Mouse (Mus musculus): ENCODE measurements around the gene Arhgap45. TPM values are rescaled to one million over a fixed set of nuclear protein-coding genes. Genes with fewer than 3 reads are reported as not detected.
"Not testable (repeated sequence)": the region's sequence is repeated elsewhere in the genome, so short reads cannot be mapped to it uniquely, and the experiment has no call there.

Arhgap45 gene
- polyA plus RNA-seq, 1 experiment from 2014 or later: 0.83 TPM

- no peaks in the 10 kb centered on the region; the same call in 1 of the 2 replicates for H3K27me3 ChIP-seq (ENCODE audit: control insufficient read depth, insufficient read depth, low read length)
- H3K36me3 ChIP-seq (ENCODE audit: control insufficient read depth, insufficient read depth, low read length): peaks cover 19% of the 10 kb centered on the region; the same call in 1 of the 2 replicates
- H3K27ac ChIP-seq (ENCODE audit: low read depth, low read length): no peak overlapping the region
- no peak overlapping the region for H3K9ac ChIP-seq (replicated peaks; ENCODE audit: low read depth, low read length)
- no peak for ATAC-seq (ENCODE audit: low read depth)
- no peak overlapping the region for H3K4me3 ChIP-seq (ENCODE audit: low read depth, low read length)
- H3K9me3 ChIP-seq (ENCODE audit: control insufficient read depth, low read length): no peaks in the 10 kb centered on the region
- no peak overlapping the region for H3K4me2 ChIP-seq (ENCODE audit: low read depth, low read length)
- H3K4me1 ChIP-seq (ENCODE audit: control insufficient read depth, insufficient read depth, low read length): peaks cover 11% of the 10 kb centered on the region; the same call in 1 of the 2 replicates
- 82% methylated on average over 5 of the region's 5 CpGs for WGBS
Measured at GRCm38 (mm10) chr10:80052374-80052764, 35.9 kb downstream of the Arhgap45 start.

- Histone ChIP-seq H3K27me3 (ENCODE audit: control insufficient read depth, insufficient read depth, low read length) (no peaks in the 10 kb centered on the region; the same call in 1 of the 2 replicates), H3K9me3 (ENCODE audit: control insufficient read depth, low read length) (no peaks in the 10 kb centered on the region), H3K4me2 (ENCODE audit: low read depth, low read length) (peak overlapping the region; percentile 79), H3K4me3 (ENCODE audit: low read depth, low read length) (peak overlapping the region; percentile 83), H3K27ac (ENCODE audit: low read depth, low read length) (peak overlapping the region; percentile 98), H3K9ac (replicated peaks; ENCODE audit: low read depth, low read length) (peak overlapping the region; percentile 91), H3K36me3 (ENCODE audit: control insufficient read depth, insufficient read depth, low read length) (peaks cover 26% of the 10 kb centered on the region; the same call in 1 of the 2 replicates), H3K4me1 (ENCODE audit: control insufficient read depth, insufficient read depth, low read length) (peaks cover 11% of the 10 kb centered on the region; the same call in 1 of the 2 replicates)
- under 1% methylated on average over 47 of the region's 47 CpGs for WGBS
- peak; percentile 98 for ATAC-seq (ENCODE audit: low read depth)
Measured at GRCm38 (mm10) chr10:80053259-80053780, 36.9 kb downstream of the Arhgap45 start.

- Histone ChIP-seq H3K27ac (ENCODE audit: low read depth, low read length) (peak overlapping the region; percentile 98), H3K4me1 (ENCODE audit: control insufficient read depth, insufficient read depth, low read length) (peaks cover 11% of the 10 kb centered on the region; the same call in 1 of the 2 replicates), H3K9me3 (ENCODE audit: control insufficient read depth, low read length) (no peaks in the 10 kb centered on the region), H3K4me2 (ENCODE audit: low read depth, low read length) (peak overlapping the region; percentile 79), H3K9ac (replicated peaks; ENCODE audit: low read depth, low read length) (peak overlapping the region; percentile 91), H3K4me3 (ENCODE audit: low read depth, low read length) (peak overlapping the region; percentile 83), H3K36me3 (ENCODE audit: control insufficient read depth, insufficient read depth, low read length) (peaks cover 26% of the 10 kb centered on the region; the same call in 1 of the 2 replicates), H3K27me3 (ENCODE audit: control insufficient read depth, insufficient read depth, low read length) (no peaks in the 10 kb centered on the region; the same call in 1 of the 2 replicates)
- WGBS: 2% methylated on average over 73 of the region's 77 CpGs
- ATAC-seq (ENCODE audit: low read depth): peak; percentile 42
Measured at GRCm38 (mm10) chr10:80053831-80054815, 37.7 kb downstream of the Arhgap45 start.

- Histone ChIP-seq H3K4me2 (ENCODE audit: low read depth, low read length) (peak overlapping the region; percentile 79), H3K36me3 (ENCODE audit: control insufficient read depth, insufficient read depth, low read length) (peaks cover 29% of the 10 kb centered on the region; the same call in 1 of the 2 replicates), H3K9ac (replicated peaks; ENCODE audit: low read depth, low read length) (peak overlapping the region; percentile 91; the same call in 1 of the 2 replicates), H3K27ac (ENCODE audit: low read depth, low read length) (0 out of 2 replicates have a peak overlapping the region, but pooled peaks have one; percentile 34), H3K4me1 (ENCODE audit: control insufficient read depth, insufficient read depth, low read length) (peaks cover 11% of the 10 kb centered on the region; the same call in 1 of the 2 replicates), H3K4me3 (ENCODE audit: low read depth, low read length) (peak overlapping the region; percentile 83)
- not testable (repeated sequence) for H3K9me3 ChIP-seq (ENCODE audit: control insufficient read depth, low read length); ATAC-seq (ENCODE audit: low read depth); H3K27me3 ChIP-seq (ENCODE audit: control insufficient read depth, insufficient read depth, low read length)
- WGBS: 17% methylated on average over 3 of the region's 3 CpGs
Measured at GRCm38 (mm10) chr10:80054911-80055310, 38.5 kb downstream of the Arhgap45 start.

- Histone ChIP-seq H3K27me3 (ENCODE audit: control insufficient read depth, insufficient read depth, low read length) (no peaks in the 10 kb centered on the region; the same call in 1 of the 2 replicates), H3K4me1 (ENCODE audit: control insufficient read depth, insufficient read depth, low read length) (peaks cover 11% of the 10 kb centered on the region; the same call in 1 of the 2 replicates), H3K27ac (ENCODE audit: low read depth, low read length) (no peak overlapping the region), H3K4me2 (ENCODE audit: low read depth, low read length) (peak overlapping the region; percentile 79), H3K9ac (replicated peaks; ENCODE audit: low read depth, low read length) (peak overlapping the region; percentile 91; the same call in 1 of the 2 replicates), H3K36me3 (ENCODE audit: control insufficient read depth, insufficient read depth, low read length) (peaks cover 33% of the 10 kb centered on the region), H3K9me3 (ENCODE audit: control insufficient read depth, low read length) (no peaks in the 10 kb centered on the region), H3K4me3 (ENCODE audit: low read depth, low read length) (peak overlapping the region; percentile 83; the same call in 1 of the 2 replicates)
- 82% methylated on average over 5 of the region's 5 CpGs for WGBS
- ATAC-seq (ENCODE audit: low read depth): no peak
Measured at GRCm38 (mm10) chr10:80055364-80055763, 38.9 kb downstream of the Arhgap45 start.

GRCm38 (mm10) chr10:80055891-80056290 is 39.4 kb downstream of the Arhgap45 start:
- ATAC-seq (ENCODE audit: low read depth): no peak
- WGBS: 90% methylated on average over 9 of the region's 10 CpGs
- Histone ChIP-seq H3K4me1 (ENCODE audit: control insufficient read depth, insufficient read depth, low read length) (peaks cover 11% of the 10 kb centered on the region; the same call in 1 of the 2 replicates), H3K4me2 (ENCODE audit: low read depth, low read length) (no peak overlapping the region), H3K36me3 (ENCODE audit: control insufficient read depth, insufficient read depth, low read length) (peaks cover 35% of the 10 kb centered on the region), H3K4me3 (ENCODE audit: low read depth, low read length) (no peak overlapping the region), H3K9me3 (ENCODE audit: control insufficient read depth, low read length) (no peaks in the 10 kb centered on the region), H3K9ac (replicated peaks; ENCODE audit: low read depth, low read length) (no peak overlapping the region), H3K27me3 (ENCODE audit: control insufficient read depth, insufficient read depth, low read length) (no peaks in the 10 kb centered on the region; the same call in 1 of the 2 replicates), H3K27ac (ENCODE audit: low read depth, low read length) (no peak overlapping the region)

GRCm38 (mm10) chr10:80056506-80056905 is 40.1 kb downstream of the Arhgap45 start:
- no peak for ATAC-seq (ENCODE audit: low read depth)
- no peak overlapping the region for H3K27ac ChIP-seq (ENCODE audit: low read depth, low read length)
- H3K4me1 ChIP-seq (ENCODE audit: control insufficient read depth, insufficient read depth, low read length): peaks cover 11% of the 10 kb centered on the region; the same call in 1 of the 2 replicates
- no peaks in the 10 kb centered on the region; the same call in 1 of the 2 replicates for H3K27me3 ChIP-seq (ENCODE audit: control insufficient read depth, insufficient read depth, low read length)
- H3K9me3 ChIP-seq (ENCODE audit: control insufficient read depth, low read length): no peaks in the 10 kb centered on the region
- no peak overlapping the region for H3K9ac ChIP-seq (replicated peaks; ENCODE audit: low read depth, low read length)
- H3K36me3 ChIP-seq (ENCODE audit: control insufficient read depth, insufficient read depth, low read length): peaks cover 35% of the 10 kb centered on the region
- H3K4me3 ChIP-seq (ENCODE audit: low read depth, low read length): no peak overlapping the region
- no peak overlapping the region for H3K4me2 ChIP-seq (ENCODE audit: low read depth, low read length)
- WGBS: 89% methylated on average over 4 of the region's 4 CpGs

- Histone ChIP-seq H3K4me3 (ENCODE audit: low read depth, low read length) (no peak overlapping the region), H3K9ac (replicated peaks; ENCODE audit: low read depth, low read length) (no peak overlapping the region), H3K27ac (ENCODE audit: low read depth, low read length) (no peak overlapping the region), H3K36me3 (ENCODE audit: control insufficient read depth, insufficient read depth, low read length) (peaks cover 35% of the 10 kb centered on the region), H3K4me1 (ENCODE audit: control insufficient read depth, insufficient read depth, low read length) (peaks cover 11% of the 10 kb centered on the region; the same call in 1 of the 2 replicates), H3K9me3 (ENCODE audit: control insufficient read depth, low read length) (no peaks in the 10 kb centered on the region), H3K4me2 (ENCODE audit: low read depth, low read length) (no peak overlapping the region), H3K27me3 (ENCODE audit: control insufficient read depth, insufficient read depth, low read length) (no peaks in the 10 kb centered on the region)
- WGBS: 90% methylated on average over 26 of the region's 27 CpGs
- ATAC-seq (ENCODE audit: low read depth): no peak
Measured at GRCm38 (mm10) chr10:80056976-80057682, 40.7 kb downstream of the Arhgap45 start.
